Mouse (Mus musculus) liver, adult (tissue): ENCODE measurements around the gene B4galt2.

Experiments used
- GATA4 ChIP-seq: IDR thresholded peaks from 2 replicates; pipeline ENCODE4 v1.6.1; 2014; ENCODE audit warnings: mild to moderate bottlenecking, low read length; ENCODE audit not compliant: insufficient replicate concordance

The B4galt2 gene

DNA sequence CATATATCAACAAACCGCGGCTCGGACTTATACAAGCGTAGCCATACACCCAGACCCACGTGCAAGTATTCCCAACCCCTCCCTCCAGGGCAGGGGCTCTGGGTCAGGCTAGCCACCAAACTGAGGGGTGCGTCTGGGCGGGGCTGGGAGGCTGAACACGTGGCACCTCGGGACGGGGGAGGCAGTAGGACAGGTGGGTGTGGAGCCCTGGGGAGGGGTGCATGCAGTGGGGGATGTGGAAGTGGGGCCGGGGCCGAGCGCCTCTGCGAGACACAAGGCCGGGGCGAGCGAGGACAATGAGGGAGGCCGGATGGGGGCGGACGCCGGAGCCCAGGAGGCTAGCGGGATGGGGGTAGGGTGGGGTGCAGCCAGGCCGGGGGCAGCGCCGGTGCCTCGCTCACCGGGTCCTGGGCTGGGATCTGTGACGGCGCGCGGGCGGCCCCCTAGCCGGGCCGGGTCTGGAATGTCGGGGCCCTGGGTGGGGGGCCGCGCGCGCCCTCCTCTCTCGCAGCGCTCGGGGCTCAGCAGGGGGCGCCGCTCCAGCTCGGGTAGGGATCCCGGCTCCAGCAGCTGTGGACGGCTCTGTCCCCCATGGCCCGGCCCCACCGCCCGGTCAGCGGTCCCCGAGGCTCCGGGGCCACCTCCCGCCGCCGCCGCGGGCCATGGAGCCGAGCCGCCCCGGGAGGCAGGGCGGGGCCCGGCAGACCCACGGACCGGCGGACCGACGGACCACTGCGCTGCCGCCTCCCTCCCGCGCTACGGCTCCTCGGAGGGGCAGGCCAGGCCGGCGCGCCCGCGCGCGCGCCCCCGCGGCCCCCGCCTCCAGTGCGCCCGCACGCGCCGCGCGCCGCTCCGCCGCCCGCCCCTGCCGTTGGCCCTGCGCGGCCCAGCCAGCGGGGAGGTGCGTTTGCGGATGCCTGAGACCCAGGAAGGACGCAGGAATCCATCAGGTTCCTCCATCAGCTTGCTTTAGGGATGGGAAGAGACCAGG, at the start of gene B4galt2:
TSS of gene B4galt2 (minus strand) at position 787 of the 991 bp plus-strand sequence.
- TF ChIP-seq GATA4 = no peak

DNA sequence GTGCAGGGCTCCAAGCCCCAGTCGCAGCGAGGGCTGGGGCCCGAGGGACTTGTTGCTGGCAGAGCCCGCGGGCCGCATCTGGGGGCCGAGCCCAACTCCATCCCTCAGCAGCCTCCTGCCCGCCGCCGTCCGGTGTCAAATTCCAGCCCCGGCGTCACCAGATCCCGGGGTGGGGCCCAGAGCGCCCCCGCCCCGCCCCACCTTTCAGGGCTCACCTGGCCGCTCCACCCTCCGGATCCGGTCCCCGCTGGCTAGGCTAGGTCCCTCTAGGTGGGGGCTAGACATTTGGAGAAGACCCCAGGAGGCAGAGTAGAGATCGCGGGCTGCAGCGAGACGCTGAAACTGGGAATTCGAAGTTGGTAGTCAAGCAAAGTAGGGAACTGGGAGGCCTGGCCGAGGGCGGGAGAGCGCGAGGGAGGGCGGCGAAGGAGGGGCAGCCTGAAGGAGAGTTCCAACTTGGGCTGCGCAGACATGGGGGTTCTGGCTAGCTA, 46.1 kb upstream of the B4galt2 start, which contains the start of gene Artn:
TSS of gene Artn (minus strand) at position 373 of the 491 bp plus-strand sequence.
- no peak for TF ChIP-seq GATA4

DNA sequence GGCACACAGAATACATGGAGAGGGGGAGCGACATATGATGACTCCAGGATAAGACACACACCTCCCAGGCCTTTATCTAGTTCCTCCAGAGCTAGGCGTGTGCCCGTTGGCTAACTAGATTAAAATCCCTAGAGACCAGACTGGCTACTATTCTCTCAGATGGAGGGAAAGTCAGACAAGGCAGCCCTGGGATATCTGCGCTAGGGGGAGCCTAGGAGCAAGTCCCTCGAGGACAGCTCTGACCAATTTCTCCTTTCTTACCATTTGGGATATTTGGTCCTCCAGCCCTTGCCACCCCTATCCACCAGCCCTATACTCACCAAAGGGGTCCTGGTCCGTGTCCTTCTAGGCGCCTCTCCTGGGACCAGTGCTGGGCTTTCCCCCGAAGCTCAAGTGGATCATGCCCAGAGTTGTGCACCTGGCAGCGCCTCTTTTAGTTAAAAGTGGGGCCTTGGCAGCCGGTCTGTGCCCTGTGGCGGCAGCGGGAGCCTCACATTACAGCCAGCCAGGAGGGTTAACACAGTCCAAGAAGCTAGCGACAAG, 45.5 kb upstream of the B4galt2 start:
- no peak for TF ChIP-seq GATA4

DNA sequence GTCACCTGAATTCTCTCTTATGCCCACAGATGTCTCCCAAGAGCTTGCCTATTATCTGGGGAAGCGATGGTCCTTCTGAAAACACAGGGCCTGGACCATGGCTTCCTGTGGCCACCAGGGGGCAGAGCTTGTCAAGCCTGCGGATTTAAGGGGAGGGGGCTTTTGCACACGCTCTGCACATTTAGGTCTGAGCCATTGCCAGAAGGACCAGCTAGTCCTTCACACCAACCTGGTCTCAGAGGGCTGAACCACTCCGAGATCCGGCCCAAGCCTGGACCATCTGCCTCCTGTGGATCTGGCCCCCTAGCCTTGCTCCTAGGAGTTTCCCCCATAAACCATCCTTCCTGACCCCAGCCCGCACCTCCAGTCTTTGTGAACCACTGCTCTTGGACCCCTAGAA, 44.9 kb upstream of the B4galt2 start:
- TF ChIP-seq GATA4 = no peak

DNA sequence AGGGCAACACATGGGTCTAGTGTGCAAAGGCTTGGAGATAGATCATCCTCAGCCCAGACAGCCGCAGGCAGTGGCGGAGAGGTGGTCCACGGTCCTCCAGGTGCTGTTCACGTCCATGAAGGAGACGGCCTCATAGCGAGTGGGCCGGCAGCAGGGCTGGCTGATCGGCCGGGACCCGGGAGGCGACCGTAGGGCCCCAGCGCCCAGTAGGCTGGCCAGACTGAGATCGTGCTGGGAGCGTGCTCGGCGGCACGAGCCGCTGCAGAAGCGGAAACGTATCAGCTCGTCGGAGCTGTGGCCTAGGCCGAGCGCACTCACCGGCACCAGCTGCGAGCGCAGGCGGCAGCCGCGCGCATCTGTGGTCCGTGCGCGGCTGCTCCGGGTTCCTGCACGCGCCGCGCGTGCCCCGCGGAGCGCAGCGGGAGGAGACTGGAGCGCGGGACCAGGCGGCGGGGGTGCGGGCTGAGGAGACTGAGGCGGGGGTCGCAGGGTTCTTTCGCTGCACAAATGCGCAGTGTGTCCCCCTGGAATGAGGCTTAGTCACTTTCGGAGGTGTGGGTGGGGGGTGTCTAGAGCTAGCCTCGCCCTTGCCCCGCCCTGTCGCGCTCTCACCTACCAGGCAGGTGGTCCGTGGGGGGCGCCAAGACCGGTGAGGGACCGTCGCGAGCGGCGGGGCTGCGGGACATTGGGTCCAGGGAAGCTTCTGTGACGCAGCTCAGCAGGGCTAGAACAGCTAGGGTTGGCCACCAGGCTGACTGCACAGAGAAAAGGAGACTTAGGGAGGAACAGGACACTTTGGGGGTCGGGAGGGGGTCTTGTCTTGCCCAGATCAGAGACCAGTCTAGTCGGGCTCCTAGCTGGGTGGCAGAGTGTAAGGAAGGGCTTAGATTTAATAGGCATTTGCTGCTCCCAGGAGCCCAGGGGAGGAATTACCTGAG, 43.5 kb upstream of the B4galt2 start:
- TF ChIP-seq GATA4 = no peak

DNA sequence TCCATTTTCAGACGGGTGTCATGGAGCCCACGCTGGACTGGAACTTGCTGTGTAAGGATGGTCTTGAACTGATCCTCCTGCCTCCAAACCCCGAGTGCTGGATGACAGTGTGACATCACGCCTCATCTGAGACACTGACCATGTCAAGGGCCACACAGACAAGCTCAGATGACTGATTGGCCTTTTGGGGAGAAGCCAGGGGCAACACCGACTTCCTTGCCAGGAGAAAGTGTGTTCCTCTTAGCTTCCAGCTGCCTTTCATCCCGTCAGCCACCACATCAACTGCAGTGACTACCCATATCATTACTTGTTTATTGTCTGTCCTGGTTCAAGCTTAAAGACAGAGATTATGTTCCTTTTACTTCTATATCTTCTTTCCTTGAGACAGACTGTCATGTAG, 41.6 kb upstream of the B4galt2 start:
- no peak for TF ChIP-seq GATA4

DNA sequence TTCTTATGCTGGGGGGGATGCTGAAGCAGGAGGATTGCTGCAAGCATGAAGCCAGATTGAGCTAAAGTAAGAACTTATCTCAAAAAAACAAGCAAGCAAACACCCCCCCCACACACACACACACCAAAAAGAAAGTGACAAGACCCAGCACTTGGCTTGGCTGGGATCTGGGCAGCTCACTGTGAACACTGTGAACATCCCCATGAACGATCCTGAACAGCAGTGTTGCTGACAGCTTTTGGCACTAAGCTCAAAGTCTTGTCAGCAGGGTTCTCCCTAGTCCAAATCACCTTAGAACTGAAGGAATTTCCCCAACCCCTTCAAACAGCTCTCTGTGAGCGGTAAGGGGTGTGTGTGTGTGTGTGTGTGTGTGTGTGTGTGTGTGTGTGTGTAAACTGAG, 40.2 kb upstream of the B4galt2 start:
- TF ChIP-seq GATA4 = no peak

DNA sequence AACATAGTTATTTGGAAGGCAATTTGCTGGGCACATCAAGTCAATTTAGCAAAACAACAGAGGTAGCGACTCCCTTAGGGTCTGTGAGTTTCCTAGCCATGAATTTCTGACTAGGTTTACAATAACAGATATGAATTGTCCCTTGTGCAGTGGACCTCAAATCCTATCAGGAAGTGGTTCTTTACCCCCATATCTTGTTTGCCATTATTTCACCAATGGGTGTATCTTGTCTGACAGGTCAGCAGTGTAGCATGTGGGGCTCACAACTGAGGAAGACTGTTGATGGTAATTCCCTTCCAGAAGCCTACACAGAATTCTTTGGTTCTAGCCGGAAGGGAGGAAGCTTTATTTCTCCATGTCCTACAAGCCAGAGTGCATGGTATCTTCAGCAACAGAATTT, 38.1 kb upstream of the B4galt2 start:
- no peak for TF ChIP-seq GATA4

DNA sequence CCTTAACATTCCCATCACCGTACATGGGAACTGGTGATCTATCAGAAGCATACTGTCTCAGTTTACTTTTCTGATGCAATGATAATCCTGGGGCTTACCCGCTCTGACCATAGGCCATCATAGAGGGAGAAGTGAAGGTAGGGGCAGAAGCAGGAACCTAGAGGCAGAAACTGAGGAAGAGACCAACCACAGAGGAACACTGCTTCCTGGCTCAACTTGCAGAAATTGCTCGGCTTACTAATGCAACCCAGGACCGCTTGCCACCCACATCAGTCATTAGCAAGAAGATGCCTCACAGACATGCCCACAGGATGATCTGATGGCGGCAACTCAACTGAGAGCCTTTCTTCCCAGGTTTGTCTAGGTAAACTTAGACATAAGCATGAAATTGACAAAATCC, 35.5 kb upstream of the B4galt2 start:
- TF ChIP-seq GATA4 = no peak

DNA sequence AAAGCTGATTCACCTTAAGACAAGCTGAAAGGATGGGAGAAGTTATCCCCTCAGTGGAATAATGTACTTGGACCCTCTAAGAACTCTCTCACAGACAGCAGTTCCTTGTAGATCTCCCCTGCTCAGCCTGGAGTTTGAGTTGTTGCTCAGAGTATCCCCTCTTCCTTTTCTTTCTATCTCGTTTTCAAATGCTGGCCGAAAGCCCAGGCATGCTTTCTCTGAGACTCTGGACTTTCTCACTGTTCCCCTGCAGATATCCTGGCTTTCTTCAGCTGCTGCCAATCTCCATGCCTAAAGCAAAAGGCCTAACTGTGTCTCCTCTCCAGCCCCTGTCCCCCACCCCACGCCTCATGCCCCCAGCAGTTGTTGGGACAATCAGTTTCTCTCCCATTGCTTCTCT, 35.0 kb upstream of the B4galt2 start:
- no peak for TF ChIP-seq GATA4

DNA sequence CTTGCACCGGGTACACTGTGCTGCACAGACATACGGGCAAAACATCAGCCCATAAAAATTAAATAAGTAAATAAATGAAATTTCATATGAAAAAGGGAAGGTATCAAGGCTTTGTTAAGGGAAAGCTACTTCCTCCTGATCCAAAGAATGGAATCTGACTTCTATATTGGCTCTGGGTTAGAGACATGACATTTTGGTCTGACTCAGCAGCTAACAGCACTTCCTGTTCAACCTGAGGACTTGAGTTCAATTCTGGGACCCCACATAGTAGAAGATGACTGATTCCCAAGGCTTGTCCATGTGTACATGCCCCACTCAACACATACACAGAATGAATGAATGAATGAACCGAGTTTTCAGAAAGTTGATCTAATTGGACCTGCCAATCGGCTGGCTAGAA, 34.6 kb upstream of the B4galt2 start:
- no peak for TF ChIP-seq GATA4

DNA sequence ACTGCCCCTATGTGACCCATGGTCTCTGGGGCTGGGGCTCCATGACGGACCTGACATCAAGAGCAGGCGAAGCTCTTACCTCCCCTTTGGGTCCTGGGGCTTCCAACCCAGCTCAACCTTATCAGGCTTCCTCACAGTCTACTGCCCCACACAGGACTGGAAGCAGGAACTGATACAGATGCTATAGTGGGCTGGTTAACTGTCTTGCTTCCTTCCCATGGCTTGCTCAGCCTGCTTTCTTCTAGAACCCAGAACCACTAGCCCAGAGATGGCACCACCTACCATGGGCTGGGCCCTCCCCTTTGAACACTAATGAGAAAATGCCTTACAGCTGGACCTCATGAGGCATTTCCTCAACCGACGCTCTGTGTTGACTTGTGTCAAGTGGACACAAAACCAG, 34.1 kb upstream of the B4galt2 start:
- TF ChIP-seq GATA4 = no peak

DNA sequence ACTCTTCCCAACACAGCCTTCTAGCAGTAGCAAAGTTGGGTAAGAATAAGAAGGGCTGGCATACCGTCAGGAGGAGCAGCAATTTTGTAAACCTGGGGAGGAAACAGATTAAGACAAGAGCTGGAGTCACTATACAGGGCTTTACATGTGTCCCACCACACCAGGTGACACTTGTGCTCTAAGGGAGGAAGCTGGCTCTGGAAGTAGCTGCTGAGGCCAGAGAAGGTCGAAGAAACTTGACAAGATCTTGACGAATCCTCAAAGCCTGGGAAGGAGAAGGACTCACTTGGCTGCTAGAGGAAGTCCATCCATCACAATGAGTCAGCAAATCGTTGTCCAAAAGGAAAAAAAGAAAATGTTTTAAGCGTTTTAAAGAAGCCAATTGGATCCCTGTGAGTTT, 33.1 kb upstream of the B4galt2 start:
- TF ChIP-seq GATA4 = no peak

DNA sequence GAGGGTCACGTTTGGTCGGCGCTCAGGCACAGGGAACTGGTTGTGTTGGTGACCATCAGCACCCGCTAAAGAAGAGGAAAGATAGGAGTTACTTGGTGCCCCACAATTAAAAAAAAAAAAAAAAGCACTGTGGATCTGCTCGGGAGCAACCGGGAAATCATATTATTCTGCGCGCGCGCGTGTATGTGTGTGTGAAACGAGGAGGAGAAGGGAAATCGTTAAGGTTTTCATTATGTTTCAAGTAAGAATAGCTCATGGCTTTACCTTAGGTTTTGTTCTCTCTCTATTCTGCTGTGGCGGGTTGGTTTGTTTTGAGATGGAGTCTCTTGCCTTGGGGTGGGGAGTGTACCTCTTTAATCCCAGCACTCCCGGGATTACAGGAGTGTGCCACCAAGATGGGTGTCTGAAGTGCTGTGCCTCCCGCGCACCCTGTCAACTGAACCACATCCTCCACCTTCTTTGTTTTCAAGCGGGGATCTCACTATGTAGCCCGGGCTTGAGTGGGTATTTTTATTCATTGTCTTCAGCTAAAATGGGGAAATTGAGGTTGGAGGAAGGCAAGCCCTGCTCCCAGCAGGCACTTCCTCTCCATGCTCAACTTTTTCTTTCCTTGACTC, 32.3 kb upstream of the B4galt2 start:
- TF ChIP-seq GATA4 = no peak
